Mouse (Mus musculus): ENCODE data around the gene Dyrk4. TPM values are rescaled to one million over a fixed set of nuclear protein-coding genes. Genes with fewer than 3 reads are reported as not detected.
A peak's percentile ranks its signal among the peaks of the same experiment; 100 is the strongest.

Dyrk4 gene
- polyA plus RNA-seq, 1 experiment from 2014 or later = not detected

DNA sequence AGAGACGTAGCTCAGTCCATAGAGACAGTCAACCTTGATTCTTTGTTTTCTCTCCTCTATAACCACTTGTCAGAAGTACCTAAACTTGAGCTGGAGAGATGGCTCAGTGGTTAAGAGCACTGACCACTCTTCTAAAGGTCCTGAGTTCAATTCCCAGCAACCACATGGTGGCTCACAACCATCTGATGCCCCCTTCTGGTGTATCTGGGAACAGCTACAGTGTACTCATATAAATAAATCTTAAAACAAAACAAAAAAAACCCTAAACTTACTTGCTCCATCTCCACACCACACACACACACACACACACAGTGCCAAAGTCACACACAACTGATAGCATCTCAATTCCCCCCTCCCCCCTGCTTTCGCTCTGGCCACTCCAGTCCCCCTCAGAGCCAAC lies 16.4 kb upstream of the Dyrk4 start:
- Histone ChIP-seq H3K9ac (no peak overlapping the region), H3K4me2 (peak overlapping the region; percentile 94), H3K27me3 (replicated peaks) (no peaks in the 10 kb centered on the region), H3K36me3 (no peaks in the 10 kb centered on the region), H3K4me1 (peaks cover 16% of the 10 kb centered on the region), H3K4me3 (replicated peaks) (peak overlapping the region; percentile 87), H3K27ac (no peak overlapping the region), H3K9me3 (no peaks in the 10 kb centered on the region)
- no peak for ATAC-seq (ENCODE audit: insufficient read depth, low FRiP score, low read depth)
- 76% methylated on average over 2 of the region's 2 CpGs for WGBS

DNA sequence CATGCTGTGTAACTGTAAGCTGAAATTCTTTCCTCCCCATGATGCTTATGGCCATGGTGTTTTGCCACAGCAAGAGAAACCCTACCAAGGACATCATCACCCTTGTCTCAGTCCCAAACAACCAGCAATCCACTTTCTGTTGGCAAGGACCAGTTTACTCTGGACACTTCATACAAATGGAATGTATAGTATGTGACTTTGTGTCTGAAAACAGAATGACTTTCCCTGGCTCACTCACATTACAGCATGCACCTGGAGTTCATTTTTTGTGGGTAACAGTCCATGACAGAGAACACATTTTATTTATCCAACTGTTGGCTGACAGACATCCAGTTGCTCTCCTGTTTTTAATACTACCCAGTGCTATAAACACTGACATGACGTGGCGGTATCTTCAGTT lies 11.3 kb upstream of the Dyrk4 start:
- 88% methylated on average over 2 of the region's 2 CpGs for WGBS
- Histone ChIP-seq H3K4me3 (replicated peaks) (no peak overlapping the region), H3K9ac (no peak overlapping the region), H3K4me1 (0 out of 2 replicates have a peak, but pooled peaks cover 2% of the 10 kb centered on the region), H3K4me2 (no peak overlapping the region), H3K27me3 (replicated peaks) (no peaks in the 10 kb centered on the region), H3K36me3 (peaks cover 13% of the 10 kb centered on the region; the same call in 1 of the 2 replicates), H3K27ac (no peak overlapping the region), H3K9me3 (no peaks in the 10 kb centered on the region)
- no peak for ATAC-seq (ENCODE audit: insufficient read depth, low FRiP score, low read depth)

DNA sequence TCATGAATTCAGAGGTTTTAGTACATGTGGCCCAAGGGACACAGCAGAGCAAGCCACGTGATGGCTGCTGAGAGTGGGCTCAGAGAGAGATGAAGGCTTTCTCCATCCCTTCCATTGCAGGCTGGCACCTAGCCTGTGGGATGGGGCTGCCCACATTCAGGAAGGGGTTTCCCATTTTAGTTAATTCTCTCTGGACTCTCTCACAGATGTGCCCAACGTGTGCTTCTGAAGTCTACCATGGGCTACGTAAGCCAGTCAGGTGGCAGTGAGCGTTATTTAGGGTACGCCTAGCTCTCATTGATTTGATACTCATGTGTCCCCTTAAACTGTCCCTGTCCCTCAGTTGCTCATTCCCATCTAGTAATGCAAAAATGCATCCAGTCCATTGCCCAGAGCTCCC lies 6.7 kb downstream of the Dyrk4 start:
- 85% methylated on average over 5 of the region's 5 CpGs for WGBS
- no peaks in the 10 kb centered on the region for H3K4me1 ChIP-seq
- ATAC-seq (ENCODE audit: insufficient read depth, low FRiP score, low read depth) = no peak

DNA sequence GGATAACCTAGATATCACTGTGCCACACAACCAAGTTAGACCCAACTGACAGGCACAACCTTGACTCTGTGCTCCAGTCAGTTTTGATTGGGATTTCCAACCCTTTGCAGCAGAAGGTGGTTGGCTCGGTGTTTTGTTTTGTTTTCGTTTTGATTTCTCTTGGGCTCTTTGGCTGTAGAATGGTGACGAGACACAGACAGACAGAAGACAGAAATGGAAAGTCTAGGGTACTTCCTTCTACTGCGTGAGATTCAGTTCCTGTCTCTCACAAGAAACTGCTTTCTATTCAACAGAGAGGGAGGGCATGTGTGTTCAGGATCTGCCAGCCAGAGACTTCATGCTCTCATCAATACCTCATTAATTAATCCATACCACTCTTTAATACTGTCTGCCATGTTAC lies 10.9 kb downstream of the Dyrk4 start:
- H3K4me1 ChIP-seq = no peaks in the 10 kb centered on the region
- no peak overlapping the region for H3K27ac ChIP-seq
- H3K27me3 ChIP-seq (replicated peaks) = no peaks in the 10 kb centered on the region
- no peak overlapping the region for H3K4me3 ChIP-seq (replicated peaks)
- 72% methylated on average over 4 of the region's 4 CpGs for WGBS
- ATAC-seq (ENCODE audit: insufficient read depth, low FRiP score, low read depth) = no peak
- no peak overlapping the region for H3K9ac ChIP-seq
- H3K4me2 ChIP-seq = no peak overlapping the region
- H3K9me3 ChIP-seq = no peaks in the 10 kb centered on the region
- H3K36me3 ChIP-seq = no peaks in the 10 kb centered on the region

More for the DNA sequence above, 6.7 kb downstream of the Dyrk4 start:
- H3K9me3 ChIP-seq = no peaks in the 10 kb centered on the region
- H3K4me3 ChIP-seq (replicated peaks) = no peak overlapping the region
- H3K4me2 ChIP-seq = no peak overlapping the region
- H3K9ac ChIP-seq = no peak overlapping the region
- no peaks in the 10 kb centered on the region for H3K36me3 ChIP-seq
- H3K27me3 ChIP-seq (replicated peaks) = no peaks in the 10 kb centered on the region
- no peak overlapping the region for H3K27ac ChIP-seq

DNA sequence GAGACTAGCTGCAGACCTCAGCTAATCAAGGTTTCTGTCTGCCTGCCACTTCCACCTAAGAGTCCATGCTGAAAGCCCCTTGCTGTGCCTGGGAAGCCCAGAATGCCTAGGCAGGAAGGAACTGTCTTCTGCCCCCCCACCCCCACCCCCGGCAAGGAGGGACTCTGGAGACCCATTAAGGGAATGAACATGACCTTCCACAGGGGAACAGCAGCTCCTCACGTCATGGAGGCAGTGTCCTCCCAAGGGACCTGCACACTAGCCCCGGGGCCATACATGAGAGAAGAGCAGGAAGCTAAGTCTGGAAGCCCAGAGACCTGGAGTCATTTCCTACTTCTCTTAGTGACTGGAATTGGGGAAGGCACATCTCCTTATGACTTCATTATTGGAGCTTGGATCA lies 13.8 kb downstream of the Dyrk4 start:
- no peak for ATAC-seq (ENCODE audit: insufficient read depth, low FRiP score, low read depth)
- Histone ChIP-seq H3K4me1 (no peaks in the 10 kb centered on the region), H3K9me3 (no peaks in the 10 kb centered on the region), H3K4me2 (no peak overlapping the region), H3K27me3 (replicated peaks) (no peaks in the 10 kb centered on the region), H3K36me3 (no peaks in the 10 kb centered on the region), H3K4me3 (replicated peaks) (no peak overlapping the region), H3K9ac (no peak overlapping the region), H3K27ac (no peak overlapping the region)
- WGBS = 55% methylated on average over 3 of the region's 3 CpGs

DNA sequence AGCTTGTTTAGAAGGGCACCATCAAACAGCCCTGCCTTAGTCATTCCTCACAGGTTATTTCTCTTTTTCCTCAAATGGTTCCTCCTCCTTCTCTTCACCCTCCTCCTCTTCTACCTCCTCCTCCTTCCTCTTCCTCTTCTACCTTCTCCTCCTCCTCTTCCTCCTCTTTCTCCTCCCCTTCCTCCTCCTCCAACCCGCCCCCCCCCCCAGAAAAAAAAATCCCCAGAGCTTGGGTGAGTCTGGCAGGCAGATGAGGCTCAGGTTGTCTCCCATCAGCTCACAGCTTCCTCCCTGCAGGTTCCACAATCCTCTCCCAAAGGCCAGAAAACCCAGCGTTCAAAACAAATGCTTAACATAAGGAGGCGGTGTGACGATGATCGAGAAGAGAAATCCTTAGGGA lies 14.3 kb downstream of the Dyrk4 start:
- H3K27ac ChIP-seq = no peak overlapping the region
- no peak overlapping the region for H3K9ac ChIP-seq
- H3K4me1 ChIP-seq = no peaks in the 10 kb centered on the region
- no peaks in the 10 kb centered on the region for H3K27me3 ChIP-seq (replicated peaks)
- H3K9me3 ChIP-seq = no peaks in the 10 kb centered on the region
- 72% methylated on average over 4 of the region's 5 CpGs for WGBS
- no peak overlapping the region for H3K4me3 ChIP-seq (replicated peaks)
- H3K36me3 ChIP-seq = no peaks in the 10 kb centered on the region
- H3K4me2 ChIP-seq = no peak overlapping the region
- ATAC-seq (ENCODE audit: insufficient read depth, low FRiP score, low read depth) = no peak

DNA sequence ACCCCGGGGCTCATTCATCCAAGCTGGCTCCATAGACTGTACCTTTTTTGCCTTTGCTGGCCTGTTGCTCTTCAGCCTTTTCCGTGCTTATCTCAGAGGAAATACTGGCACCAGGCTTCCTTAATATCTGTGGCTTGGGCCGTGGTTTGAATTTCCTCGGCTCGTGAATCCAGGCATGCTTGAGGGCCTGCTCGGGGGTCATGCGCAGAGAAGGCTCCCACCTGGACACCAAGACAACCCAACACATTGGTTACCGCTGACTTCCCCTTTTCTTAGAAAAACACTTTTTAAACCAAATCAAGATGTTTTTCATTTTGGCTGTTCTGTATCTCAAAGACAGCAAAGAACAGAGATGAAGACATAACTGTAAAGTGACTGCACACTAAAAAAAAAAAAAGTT lies 44.5 kb downstream of the Dyrk4 start:
- no peaks in the 10 kb centered on the region for H3K9me3 ChIP-seq
- ATAC-seq (ENCODE audit: insufficient read depth, low FRiP score, low read depth) = no peak
- H3K36me3 ChIP-seq = no peaks in the 10 kb centered on the region
- no peaks in the 10 kb centered on the region for H3K4me1 ChIP-seq
- no peak overlapping the region for H3K9ac ChIP-seq
- H3K4me2 ChIP-seq = no peak overlapping the region
- 70% methylated on average over 8 of the region's 8 CpGs for WGBS
- no peak overlapping the region for H3K4me3 ChIP-seq (replicated peaks)
- H3K27ac ChIP-seq = no peak overlapping the region
- no peaks in the 10 kb centered on the region for H3K27me3 ChIP-seq (replicated peaks)

DNA sequence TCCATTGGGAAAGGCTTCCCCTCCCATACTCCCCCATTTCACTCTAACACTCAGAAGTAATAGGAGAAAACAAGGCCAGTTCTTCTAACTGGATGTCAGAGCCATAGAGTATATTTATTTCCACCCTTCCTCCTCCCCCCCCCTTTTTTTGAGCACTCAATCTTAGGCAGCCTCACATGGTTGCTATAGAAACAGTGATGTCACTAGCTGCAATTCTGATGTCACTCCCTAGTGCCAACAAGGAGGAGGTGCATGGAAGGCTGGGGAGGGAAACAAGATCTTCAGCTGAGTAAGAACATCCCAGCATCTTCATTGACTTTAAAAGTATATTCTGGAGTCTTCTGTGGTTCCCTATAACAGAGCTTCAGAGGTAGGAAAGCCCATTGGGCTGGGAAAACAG lies 68.8 kb downstream of the Dyrk4 start, which contains the start of gene Akap3:
TSS of gene Akap3 (plus strand) at position 218 of the 400 bp plus-strand sequence.
- H3K27me3 ChIP-seq (replicated peaks) = no peaks in the 10 kb centered on the region
- no peak within 1 kb of the TSS for H3K9ac ChIP-seq
- no peak within 1 kb of the TSS for H3K4me3 ChIP-seq (replicated peaks)
- H3K4me1 ChIP-seq = peaks cover 8% of the 10 kb centered on the region
- H3K27ac ChIP-seq = no peak within 1 kb of the TSS
- no peak within 1 kb of the TSS for H3K4me2 ChIP-seq
- ATAC-seq (ENCODE audit: insufficient read depth, low FRiP score, low read depth) = no peak
- H3K9me3 ChIP-seq = no peaks in the 10 kb centered on the region
- no peaks in the 10 kb centered on the region for H3K36me3 ChIP-seq

DNA sequence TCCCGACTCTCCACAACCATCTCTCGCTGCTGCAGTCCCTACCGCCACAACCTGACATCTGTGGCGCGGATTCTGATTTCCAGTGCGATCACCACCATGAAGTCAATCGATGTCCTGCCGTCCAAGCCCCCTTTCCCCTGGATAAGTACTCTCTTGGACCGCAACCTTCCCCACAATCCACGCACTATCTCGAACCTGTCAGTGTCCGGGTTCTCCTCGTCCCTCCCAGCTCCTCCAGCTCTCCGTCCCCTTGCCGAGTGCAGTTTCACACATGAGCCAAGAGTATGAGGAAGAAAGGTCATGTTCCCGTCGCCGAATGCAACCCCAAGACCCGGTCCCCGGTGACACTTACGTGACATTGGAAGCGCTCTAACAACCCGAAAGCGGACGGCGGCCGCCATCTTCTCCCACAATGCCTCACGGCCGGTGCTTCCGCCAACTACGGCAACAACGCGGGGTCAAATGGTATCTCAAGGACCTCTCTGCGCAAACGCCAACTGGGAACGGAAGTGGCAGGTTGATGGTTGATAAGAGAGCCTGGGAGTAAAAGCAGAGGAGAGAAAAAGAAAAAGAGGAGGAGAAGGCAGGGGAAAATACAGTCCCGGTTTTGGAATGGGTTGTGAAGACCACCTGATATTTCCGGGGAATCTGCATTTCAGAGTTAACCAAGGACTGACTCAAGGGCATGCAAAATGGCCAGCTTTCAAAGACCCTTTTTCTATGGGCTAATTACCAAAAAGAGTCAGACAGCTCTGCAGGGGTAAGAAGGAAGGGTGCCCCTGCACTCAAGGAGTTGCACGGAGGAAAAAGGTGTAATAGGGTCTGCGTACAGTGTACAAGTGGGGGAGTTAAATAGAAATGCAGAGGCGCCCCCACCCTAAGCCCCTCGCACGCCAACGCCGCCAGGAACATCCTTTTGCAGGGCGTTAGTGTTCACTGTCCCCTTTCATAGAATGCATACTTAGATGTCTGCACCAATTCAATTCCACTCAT lies 72.6 kb downstream of the Dyrk4 start, which contains the start of gene Ndufa9:
TSS of gene Ndufa9 (minus strand) at position 425 of the 993 bp plus-strand sequence.
- ATAC-seq (ENCODE audit: insufficient read depth, low FRiP score, low read depth) = peak; percentile 85
- no peaks in the 10 kb centered on the region for H3K9me3 ChIP-seq
- H3K9ac ChIP-seq = peak within 1 kb of the TSS; percentile 85
- WGBS = 5% methylated on average over 46 of the region's 46 CpGs
- 0 out of 2 replicates have a peak, but pooled peaks cover 5% of the 10 kb centered on the region for H3K36me3 ChIP-seq
- H3K4me3 ChIP-seq (replicated peaks) = peak within 1 kb of the TSS; percentile 83
- H3K27me3 ChIP-seq (replicated peaks) = no peaks in the 10 kb centered on the region
- peak within 1 kb of the TSS; percentile 59 for H3K27ac ChIP-seq
- peak within 1 kb of the TSS; percentile 81 for H3K4me2 ChIP-seq
- H3K4me1 ChIP-seq = peaks cover 12% of the 10 kb centered on the region

DNA sequence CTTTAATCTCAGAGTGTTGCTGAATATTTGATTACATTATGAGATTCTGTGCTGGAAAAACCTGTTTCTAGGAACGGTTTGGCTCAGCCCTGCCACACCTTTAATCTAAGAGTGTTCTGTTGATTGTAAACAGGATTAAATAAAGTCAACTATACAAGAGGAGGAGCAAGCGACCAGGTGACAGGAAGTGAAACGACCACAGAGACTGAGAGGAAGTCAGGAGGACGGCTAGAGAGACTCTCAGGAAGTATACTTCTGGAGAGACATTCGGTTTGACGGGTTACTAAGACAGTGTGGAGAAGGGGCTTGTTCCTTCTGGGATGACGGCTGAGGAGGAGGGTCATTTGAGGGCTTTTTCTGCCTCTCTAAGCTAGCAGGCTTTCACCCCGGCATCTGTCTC lies 85.0 kb downstream of the Dyrk4 start:
- 71% methylated on average over 8 of the region's 8 CpGs for WGBS

More for the DNA sequence above, 85.0 kb downstream of the Dyrk4 start:
- Histone ChIP-seq H3K27ac (no peak overlapping the region), H3K4me2 (no peak overlapping the region), H3K27me3 (replicated peaks) (no peaks in the 10 kb centered on the region), H3K4me3 (replicated peaks) (no peak overlapping the region), H3K9me3 (no peaks in the 10 kb centered on the region), H3K36me3 (peaks cover 68% of the 10 kb centered on the region), H3K9ac (no peak overlapping the region), H3K4me1 (no peaks in the 10 kb centered on the region)
- no peak for ATAC-seq (ENCODE audit: insufficient read depth, low FRiP score, low read depth)

All from stomach, embryonic 15.5 days (tissue).